Mouse (Mus musculus) heart, adult 2 months (tissue): ENCODE measurements around the gene Faf1.

Source experiments
- CTCF ChIP-seq: fragments of 200-600 bp; IDR thresholded peaks from 2 replicates; pipeline ENCODE4 v1.8.1; 2022; ENCODE audit warnings: antibody characterized with exemption, mild to moderate bottlenecking, moderate library complexity
- EP300 ChIP-seq: fragments of 200-500 bp; IDR thresholded peaks from 2 replicates; pipeline ENCODE4 v1.6.1; 2011; ENCODE audit warnings: low read depth, low read length, control low read depth; ENCODE audit not compliant: insufficient read depth
- POLR2A ChIP-seq: fragments of 200-500 bp; IDR thresholded peaks from 2 replicates; pipeline ENCODE4 v1.6.1; 2011; ENCODE audit warnings: mild to moderate bottlenecking, low read depth, low read length, control low read depth; ENCODE audit not compliant: insufficient read depth

GRCm38 (mm10) chr4:109974655-109975380 is 298.4 kb downstream of the Faf1 start:
- TF ChIP-seq EP300 (no peak), POLR2A (no peak), CTCF (no peak)
